Mouse (Mus musculus): Measurements from ENCODE around the gene Tmem132b.

Gene Tmem132b

DNA sequence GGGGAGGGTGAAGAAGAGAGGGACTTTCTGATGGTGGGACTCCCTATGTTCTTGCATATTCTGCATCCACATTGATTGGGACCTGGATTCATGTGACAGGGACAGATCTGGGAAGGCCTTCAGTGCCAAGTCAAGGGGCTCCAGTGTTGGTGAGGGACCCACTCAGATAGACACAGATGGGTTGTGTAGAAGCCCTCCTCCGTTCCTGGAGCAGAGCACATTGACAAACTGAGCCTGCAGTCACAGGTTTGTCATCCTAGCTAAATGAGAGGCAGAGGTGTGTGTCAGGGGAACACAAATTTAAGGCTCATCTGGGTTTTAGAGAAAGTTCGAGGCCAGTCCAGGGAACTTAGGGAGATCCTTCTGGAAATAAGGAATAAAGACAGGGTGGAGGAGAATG, 51.7 kb downstream of the Tmem132b start:
- DNase-seq: no peak

DNA sequence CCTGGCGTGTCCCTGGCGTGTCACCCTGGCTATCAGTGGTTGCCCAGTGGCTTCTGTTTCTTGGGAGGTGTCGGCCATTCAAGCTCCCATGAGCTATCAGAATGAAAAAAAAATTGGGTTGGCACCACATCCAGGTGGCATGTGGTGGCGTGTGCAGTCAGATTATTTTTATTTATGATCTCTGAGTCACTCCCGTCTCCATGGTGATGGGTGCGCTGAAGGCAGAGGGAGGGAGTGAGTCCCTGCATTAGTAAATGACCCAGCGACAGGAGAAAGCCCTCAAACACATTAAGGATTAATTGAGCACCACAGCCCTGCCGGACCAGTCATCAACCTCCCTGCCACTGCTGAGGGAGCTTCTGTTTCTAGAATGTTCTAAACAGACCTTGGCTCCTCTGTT, 52.3 kb downstream of the Tmem132b start:
- DNase-seq: no peak

DNA sequence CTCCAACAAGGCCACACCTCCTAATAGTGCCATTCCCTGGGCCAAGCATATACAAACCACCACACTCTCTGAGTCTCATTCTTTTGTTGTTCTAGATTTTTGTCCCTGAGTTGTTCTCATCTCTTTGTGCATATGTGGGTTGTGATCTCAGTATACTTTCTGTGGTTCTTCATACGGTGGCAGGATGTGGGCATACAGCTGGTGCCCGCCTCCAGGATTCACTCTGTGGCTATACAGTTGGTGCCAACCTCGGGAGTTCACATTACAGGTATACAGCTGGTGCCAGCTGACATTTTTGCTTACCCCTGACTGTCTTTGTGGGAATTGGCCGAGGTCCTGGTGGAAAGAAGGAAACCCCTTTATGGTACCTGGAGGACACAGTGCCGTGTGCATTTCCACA, 53.6 kb downstream of the Tmem132b start:
- no peak for DNase-seq

DNA sequence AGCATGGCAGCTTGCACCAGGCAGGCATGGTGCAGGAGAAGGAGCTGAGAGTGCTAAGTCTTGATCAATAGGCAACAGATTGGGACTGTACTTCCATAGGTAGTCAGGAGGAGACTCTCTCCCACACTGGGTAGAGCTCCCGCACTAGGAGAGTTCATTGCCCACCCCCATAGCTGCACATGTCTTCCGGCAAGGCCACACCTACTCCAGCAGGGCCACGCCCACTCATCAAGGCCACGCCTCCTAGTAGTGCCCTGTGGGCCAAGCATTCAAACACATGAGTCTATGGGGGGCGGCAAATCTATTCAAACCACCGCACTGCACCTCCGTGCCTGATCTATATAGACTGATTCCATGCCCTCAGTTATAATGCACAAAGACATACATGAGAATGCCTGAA, 56.6 kb downstream of the Tmem132b start:
- no peak for DNase-seq

DNA sequence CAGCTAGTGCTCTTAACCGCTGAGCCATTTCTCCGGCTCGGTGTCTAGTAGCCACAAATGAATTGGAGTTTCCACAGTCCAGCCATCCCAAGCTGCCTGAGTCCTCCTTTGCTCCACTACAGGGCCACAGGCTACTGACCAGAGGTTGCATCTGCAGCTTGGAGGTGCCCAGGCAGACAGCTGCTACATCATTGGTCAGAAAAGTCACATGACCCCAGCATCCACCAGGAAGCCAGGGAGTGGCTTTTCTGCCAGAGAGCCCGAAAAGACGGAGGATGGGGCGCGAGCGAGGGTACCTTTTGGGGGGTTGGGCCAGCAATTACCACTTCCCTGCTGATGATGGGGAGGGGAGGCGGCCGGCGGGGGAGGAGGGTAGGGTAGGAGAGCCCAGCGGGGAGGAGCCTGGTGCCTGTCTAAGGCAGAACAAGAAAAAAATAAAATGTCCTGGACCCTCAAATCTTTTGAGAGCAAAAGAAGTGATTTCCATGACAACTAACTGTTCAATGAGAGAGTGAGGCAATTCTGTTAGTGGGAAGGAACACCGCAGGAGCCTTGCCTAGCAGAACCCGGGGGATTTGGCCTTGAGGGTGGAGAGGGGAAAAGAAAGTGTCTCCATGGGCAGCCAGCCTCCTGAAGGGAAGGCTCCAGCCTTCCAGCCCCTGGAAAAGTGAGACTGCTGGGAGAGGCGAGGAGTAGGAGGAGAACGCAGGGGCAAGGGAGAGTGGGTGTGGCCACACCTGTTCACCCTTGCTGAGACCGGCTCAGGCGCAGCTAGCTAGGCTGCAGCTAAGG, 57.5 kb downstream of the Tmem132b start:
- peak; percentile 7 for DNase-seq

DNA sequence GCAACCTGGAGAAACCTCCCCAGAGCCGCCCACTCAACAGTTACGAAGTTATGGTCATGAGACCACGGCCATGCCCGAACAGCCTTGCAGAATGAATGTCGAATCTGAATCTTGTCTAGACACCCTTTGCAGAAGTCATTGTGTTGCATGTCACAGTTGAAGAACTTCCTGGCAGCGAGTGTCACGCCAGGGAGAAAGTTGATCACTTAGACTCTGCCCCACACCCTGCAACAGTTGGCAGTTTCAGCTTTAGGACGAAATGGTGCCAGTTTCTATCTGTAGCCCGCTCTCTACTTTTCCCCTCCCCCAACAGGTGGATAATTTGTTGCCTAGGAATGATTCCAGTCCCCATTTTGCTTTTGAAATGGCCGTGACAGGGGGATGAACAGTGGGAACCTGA, 66.5 kb downstream of the Tmem132b start:
- DNase-seq: peak; percentile 71

DNA sequence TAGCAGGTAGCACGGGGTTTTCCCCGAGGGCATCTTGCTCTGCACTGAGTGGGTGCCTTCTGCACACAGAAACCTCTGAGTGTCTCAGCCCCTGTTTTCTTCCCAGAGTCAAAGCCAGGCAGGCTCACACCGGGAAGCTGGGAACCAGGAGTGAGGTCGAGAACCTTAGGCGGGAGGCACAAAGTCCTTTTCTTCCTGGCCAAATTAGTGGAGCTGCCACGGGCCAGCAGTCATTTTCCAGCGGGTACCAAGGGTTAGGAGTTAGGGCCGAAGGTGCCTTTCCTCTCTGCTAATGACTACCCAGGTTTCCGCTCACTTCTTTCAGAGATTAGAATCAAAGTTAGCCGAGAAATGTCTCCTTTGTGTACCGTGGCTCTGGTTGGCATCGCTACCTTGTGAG, 75.6 kb downstream of the Tmem132b start:
- peak; percentile 75 for DNase-seq

DNA sequence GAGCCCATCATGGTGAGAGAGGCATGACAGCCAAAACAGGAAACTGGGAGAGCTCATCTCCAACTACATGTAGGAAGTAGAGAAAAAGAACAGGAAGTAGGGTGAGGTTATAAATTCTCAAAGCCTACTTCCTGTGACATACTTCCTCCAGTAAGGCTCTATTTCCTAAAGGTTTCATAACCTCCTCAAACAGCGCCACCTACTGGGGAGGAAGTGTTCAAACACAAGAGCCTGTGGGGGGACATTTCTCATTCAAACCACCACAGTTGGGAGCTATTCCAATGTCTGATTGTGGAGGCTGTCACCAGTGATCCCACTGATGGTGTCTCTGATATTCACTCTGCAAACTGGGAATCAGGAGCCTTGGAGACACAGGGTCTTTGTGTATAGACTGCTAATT, 78.4 kb downstream of the Tmem132b start:
- no peak for DNase-seq

DNA sequence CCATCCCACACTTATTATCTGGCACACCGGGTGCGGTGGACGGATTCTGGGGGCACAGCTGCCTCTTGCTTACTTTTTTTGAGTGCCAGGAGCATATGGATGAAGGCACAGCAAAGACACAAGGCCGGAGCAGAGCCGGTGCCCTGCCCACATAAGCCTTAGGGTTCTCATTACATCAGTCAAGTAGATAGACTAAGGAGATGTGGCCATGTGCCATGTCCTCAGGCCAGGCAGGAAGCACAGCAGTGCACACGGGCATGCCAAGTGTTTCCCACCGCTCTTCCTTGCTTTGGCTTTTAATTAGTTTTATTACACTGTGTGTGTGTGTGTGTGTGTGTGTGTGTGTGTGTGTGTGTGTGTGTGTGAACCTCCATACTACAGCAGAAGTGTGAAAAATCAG, 80.9 kb downstream of the Tmem132b start:
- DNase-seq: no peak

DNA sequence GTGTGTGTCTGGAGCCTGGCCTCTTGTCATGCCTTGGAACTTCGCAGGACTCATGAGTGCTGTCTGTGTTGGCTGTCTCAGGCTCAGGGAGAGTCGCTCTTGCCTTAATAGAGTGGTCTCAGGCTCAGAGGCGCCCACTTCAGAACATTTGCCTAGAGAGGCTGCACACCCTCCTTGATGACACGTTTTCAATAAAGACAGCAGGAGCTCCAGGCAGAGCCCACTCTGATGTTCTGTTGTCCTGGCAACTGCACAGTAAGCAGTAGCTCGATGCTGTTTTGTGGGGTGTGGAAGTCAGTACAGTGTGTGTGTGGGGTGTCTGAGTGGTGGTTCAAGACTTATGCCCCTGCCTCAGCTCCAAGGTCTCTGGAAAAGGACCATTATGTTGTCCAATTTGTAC, 81.6 kb downstream of the Tmem132b start:
- DNase-seq: no peak

DNA sequence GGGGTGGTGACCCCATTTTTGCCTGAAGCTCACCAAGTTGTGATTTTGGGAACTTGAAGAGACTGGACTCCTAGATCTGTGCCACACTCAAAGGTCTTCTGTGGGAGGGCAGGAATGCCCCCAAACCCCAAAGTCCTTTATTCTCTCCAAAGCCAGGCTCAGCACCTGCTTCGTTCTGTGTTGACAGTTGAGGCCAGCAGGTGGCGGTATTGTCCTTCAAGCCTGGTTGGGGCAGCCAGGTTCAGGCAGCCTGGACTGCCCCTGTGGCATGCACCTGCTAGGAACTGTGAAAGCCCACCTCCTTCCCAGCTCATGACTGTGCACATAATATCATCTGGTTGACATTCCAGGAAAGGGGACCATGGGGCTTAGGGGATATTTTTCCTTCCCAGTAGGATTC, 82.8 kb downstream of the Tmem132b start:
- peak; percentile 8 for DNase-seq

DNA sequence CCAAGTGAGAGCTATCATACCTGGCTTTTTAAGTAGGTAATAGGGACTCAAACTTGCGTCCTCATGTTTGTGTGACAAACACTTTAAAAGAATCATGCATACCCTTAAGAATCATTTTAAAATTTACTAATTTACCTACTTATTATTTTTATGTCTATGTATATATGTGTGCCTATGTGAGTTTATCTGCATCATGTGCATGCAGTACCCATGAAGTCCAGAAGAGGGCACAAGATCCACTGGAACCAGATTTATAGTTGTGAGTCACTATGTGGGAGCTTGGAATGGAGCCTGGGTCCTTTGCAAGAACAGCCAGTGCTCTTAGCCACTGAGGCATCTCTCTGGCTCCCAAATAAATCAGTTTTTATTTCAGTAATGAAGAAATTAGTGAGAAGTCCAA, 85.5 kb downstream of the Tmem132b start:
- DNase-seq: no peak

DNA sequence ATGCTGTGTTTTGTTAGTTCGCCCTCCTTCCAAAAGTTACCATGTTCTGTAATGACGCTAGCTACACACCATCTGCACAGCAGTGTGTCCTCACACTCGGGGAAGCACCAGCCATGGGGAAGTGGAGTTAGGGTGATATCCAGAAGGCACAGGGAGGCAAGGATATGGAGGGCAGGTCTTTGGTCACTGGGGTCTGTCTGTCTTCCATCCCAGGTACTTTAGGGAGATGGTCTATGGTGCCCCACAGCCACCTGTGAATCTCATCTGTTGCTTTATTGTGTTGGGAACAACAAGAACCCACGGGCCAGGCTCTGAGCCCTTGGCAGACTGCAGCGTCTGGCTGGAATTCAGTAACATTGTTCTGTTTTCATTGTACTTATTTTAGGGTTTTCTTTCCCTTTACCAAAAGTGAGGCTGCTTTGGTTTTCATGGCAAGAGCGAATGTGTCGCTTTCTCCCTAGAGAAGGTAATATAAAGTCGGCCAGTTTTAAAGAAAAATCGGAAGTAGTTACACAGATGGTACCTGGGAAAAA, 96.3 kb downstream of the Tmem132b start:
- DNase-seq: no peak

DNA sequence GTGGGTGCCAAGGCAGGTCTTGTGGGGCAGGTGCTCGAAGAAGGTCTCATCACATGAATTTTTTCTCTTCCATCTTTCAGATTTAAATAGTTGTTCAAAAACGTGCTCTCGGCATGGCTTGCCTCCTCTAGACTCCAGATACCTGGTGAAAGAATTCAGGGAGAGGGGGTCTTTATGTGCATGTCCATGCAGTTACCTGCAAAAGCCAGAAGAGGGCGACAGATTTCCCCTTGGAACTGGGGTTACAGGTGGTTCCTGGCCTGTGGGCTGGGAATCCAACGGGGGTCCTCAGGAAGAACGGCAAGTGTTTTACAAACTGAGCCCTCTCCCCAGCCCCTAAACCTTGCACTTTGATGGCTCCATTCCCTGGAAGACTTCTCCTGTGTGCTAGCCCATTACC, 103.1 kb downstream of the Tmem132b start:
- no peak for DNase-seq

DNA sequence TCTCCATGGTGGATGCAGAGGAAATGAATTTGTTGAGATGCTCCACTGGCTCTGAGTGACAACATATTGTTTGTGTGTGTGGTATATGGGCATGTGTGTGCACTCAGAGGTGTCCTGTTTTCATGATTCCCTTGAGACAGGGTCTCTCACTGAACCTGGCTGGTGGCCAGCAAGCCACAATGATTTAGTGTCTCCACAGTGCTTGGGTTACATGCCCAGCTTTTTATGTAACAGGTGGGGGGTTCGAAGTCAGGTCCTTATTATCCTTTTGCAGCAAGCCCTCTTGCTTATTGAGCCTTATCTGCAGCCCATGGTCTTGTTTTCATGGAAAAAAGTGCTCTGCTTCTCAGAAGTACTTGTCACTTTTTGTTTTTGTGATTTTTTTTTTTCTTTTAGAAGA, 109.4 kb downstream of the Tmem132b start:
- no peak for DNase-seq

DNA sequence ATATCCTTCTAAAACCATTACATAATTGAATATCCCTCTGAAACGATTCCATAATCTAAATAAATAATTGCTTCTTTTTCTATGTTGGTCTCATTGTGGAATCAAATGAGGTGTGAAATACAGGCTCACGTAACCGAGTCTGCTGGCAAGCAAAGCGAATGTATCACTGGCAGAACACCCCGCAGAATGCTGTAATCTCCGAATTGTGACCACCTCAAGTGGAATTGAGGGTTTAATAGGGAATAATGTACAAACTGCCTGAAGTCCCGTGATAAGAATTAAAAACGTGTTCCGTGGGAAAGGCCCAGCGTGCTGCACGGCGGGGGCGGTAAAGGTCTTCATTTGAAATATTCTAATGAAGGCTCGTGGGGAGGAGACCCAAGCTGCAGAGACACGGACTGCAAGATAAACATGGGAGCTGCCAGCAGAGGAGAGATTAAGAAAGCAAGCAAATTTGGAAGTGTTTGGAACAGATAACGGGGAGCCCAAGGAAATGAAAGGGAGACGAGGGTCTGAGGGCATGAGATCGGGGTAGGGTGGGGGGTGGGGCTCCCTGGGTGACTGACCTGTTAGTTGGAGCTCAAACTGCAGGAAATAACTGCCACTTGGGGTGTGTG, 110.1 kb downstream of the Tmem132b start:
- no peak for DNase-seq

DNA sequence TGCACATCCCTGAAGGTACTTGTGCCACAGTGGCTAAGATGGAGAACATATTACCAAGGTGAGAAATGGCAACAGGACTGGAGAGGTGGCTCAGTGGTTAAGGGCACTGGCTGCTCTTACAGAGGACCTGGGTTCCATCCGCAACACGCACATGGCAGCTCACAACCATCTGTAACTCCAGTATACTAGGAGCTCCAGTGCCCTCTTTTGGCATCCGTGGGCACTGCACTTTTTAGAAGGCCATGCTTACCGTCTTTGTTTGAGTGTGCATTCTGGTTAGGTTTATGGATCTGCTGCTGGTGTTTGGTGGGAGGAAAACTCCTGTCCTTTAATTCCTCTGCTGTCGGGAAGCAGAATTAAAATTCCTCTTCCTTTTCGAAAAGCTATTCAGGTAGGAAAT, 116.7 kb downstream of the Tmem132b start:
- DNase-seq: no peak

DNA sequence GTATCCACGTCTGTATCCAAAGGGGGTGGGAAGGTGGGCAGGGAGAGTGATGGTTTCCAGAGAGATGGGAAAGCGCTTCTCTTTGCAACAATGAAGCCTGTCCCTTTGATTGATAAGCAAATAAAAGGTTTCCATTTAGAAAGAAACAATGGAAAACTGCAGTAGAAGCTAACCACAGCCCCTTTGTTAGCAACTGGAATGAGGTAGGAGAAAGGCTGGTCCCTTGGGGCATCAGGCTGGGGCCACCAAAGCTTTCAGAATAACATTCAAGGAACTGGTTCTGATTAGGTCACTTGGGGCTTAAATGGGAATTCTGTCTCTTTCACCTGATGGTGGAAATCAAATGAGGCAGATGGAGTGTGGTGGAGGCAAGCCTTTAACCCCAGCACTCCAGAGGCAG, 118.4 kb downstream of the Tmem132b start:
- DNase-seq: no peak

DNA sequence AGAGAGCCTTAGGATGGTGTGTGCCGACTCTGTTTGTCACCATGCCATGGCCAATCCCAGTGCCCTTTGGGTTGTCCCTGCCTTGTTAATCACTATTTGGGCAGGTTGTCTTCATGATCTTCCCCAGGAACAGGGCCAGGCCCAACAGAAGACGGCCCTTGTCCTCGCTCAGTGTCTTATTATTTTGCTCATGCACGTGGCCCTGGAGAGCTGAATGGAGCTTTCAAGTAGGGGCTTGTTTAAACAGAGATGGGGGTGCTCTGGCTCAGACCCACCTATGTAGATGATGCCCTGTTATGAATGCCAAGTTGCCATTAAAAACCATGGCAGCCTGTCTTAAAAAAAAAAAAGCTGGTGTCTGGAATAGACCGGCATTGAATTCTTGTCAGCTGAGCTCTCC, 126.5 kb downstream of the Tmem132b start:
- DNase-seq: no peak

DNA sequence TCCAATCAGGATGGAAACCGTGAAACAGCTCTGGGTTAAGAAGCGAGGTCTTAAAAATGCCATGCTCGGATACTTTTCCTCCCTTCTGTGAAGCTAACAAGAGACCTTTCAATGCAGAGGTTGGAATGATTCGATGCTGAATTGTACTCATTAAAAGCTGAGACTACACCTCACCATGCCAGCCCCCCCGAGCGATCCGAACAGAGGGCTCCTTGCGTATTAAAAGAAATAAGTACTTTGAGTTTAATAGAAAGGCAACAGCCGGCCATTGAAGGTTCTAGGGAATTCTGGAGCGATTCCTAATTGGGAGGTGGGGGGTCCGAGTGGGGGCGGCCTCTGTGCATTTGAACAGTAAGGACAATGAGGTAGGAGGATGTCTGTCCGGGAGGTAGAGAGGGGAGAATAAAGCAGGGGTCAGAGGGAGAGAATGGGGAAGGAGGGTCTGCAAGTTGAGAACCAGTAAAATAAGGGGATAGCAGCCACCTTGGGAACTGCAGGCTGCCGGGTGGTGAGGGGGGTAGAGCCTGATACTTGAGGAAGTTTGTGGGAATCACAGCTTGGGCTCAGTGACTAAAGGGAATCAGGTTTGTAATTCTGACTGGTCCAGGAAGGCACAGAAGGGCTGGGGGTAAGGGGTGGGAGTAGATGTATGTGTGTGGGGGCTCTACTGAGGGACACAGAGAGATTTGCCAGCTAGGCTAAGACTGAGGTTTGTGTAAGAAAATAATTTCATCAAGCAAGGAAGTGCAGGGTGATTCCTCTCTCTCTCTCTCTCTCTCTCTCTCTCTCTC, 127.6 kb downstream of the Tmem132b start:
- no peak for DNase-seq

DNA sequence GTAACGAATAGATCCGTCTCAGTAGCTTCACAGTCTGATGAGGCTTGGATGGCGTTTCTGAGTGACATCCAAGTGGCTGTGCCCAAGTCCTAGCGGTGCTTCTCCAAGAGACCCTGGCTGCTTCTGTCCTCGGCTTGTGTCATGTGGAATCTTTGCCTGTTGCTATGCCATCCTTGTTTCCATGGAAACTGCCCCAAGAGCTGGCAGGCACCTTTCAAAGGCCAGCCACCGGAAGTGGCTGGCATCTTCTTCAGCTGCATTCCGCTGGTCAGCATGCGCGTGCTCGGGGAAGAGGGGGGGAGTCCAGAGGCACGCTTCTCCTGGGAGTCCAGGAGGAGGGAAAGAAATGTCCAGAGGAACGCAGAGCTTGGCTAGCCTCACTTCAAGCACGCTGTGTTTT, 144.0 kb downstream of the Tmem132b start:
- DNase-seq: no peak

DNA sequence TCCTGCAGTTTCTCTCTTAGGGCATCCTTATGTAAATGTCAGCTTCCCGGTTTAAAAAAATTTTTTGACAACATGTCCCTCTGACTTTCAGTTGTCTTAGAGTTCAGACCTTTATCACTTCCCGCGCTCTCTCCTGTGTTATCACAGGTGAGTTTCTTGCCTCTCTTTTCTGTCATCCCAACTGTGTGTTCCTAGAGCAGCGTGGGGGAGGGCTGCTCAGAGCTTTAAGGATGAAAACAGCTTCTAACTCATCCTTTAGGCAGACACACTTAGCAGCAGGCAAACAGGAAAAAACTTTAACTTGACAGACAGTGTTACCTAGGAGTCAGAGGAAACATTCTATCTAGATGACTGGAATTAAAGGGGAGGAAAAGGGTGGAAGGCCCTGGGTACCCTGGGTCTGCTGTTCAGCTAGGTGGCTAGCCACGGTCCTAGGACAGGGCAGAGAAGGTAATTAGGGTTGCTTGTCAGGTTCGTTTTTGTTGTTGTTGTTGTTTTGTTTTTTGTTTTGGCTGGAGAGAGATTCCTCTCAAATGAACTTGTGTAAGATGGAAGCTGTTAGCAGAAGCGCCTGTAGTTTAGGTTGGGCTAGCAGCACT, 144.6 kb downstream of the Tmem132b start:
- no peak for DNase-seq

DNA sequence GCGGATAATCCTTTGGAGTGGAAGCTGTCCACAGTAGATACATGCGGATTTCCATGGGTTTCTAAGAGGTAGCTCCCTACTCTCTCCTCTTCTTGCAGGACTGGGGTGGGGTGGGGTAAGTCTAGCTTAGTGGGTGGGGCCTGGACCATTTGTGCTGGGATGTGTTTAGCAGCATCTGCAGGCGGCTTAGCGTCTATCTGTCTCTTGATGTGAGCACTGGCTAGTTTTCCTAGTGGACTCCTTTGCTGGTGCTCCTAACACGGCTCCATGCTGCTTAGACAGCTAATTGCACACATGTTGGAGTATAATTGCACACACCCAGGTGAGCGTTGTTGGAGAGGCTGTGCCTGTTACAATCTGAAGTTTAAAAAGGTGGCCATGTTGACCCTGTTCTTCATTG, 149.3 kb downstream of the Tmem132b start:
- no peak for DNase-seq
